Mouse (Mus musculus) CD4-positive, CD25-positive, alpha-beta regulatory T cell, adult 4 months (primary cell): ENCODE results near the gene Skap2. TPM values are rescaled to one million over a fixed set of nuclear protein-coding genes. Genes with fewer than 3 reads are reported as not detected.

Source experiments
- ATAC-seq: one replicate; pipeline ENCODE4 v1.8.0; 2017
- polyA plus RNA-seq, 2 experiments: library from polyadenylated mRNA; unstranded; fragments of 100-300 nt; shearing (Covaris generic); gene quantifications; one replicate each; pipeline ENCODE4 v1.2.1; 2017

Gene Skap2
- polyA plus RNA-seq, 2 experiments from 2014 or later = 18.8 to 22.7 TPM

- ATAC-seq = no peak
These were observed 7.4 kb downstream of the Skap2 start for GRCm38 (mm10) chr6:52004995-52005394.

GRCm38 (mm10) chr6:52002676-52003075 lies 9.7 kb downstream of the Skap2 start:
- no peak for ATAC-seq

- ATAC-seq = no peak
These were observed 13.2 kb downstream of the Skap2 start for GRCm38 (mm10) chr6:51999157-51999478.

- no peak for ATAC-seq
These were observed 13.8 kb downstream of the Skap2 start for GRCm38 (mm10) chr6:51998409-51999156.

- ATAC-seq = no peak
These were observed 24.4 kb downstream of the Skap2 start for GRCm38 (mm10) chr6:51987999-51988398.

- ATAC-seq = no peak
These were observed 34.7 kb downstream of the Skap2 start for GRCm38 (mm10) chr6:51977638-51978037.

- no peak for ATAC-seq
These were observed 36.6 kb downstream of the Skap2 start for GRCm38 (mm10) chr6:51975751-51976150.

- no peak for ATAC-seq
These were observed 53.4 kb downstream of the Skap2 start for GRCm38 (mm10) chr6:51958992-51959391.

GRCm38 (mm10) chr6:51956048-51956792 lies 56.1 kb downstream of the Skap2 start:
- no peak for ATAC-seq

GRCm38 (mm10) chr6:51947661-51948060 lies 64.7 kb downstream of the Skap2 start:
- ATAC-seq = no peak

GRCm38 (mm10) chr6:51944916-51945315 lies 67.4 kb downstream of the Skap2 start:
- no peak for ATAC-seq

GRCm38 (mm10) chr6:51933998-51934397 lies 78.4 kb downstream of the Skap2 start:
- no peak for ATAC-seq

GRCm38 (mm10) chr6:51933034-51933611 lies 79.2 kb downstream of the Skap2 start:
- ATAC-seq = no peak

- no peak for ATAC-seq
These were observed 85.2 kb downstream of the Skap2 start for GRCm38 (mm10) chr6:51927101-51927500.

GRCm38 (mm10) chr6:51921831-51922230 lies 90.5 kb downstream of the Skap2 start:
- ATAC-seq = no peak

- ATAC-seq = no peak
These were observed 103.9 kb downstream of the Skap2 start for GRCm38 (mm10) chr6:51908495-51908894.

GRCm38 (mm10) chr6:51905659-51906058 lies 106.7 kb downstream of the Skap2 start:
- peak; percentile 43 for ATAC-seq

- ATAC-seq = no peak
These were observed 110.8 kb downstream of the Skap2 start for GRCm38 (mm10) chr6:51901544-51901943.

GRCm38 (mm10) chr6:51898318-51898994 lies 113.9 kb downstream of the Skap2 start:
- no peak for ATAC-seq

GRCm38 (mm10) chr6:51895753-51896152 lies 116.6 kb downstream of the Skap2 start:
- ATAC-seq = no peak

- no peak for ATAC-seq
These were observed 117.6 kb downstream of the Skap2 start for GRCm38 (mm10) chr6:51894717-51895116.

- no peak for ATAC-seq
These were observed 122.0 kb downstream of the Skap2 start for GRCm38 (mm10) chr6:51890356-51890755.

GRCm38 (mm10) chr6:51889824-51890223 lies 122.5 kb downstream of the Skap2 start:
- no peak for ATAC-seq
